Mouse (Mus musculus) kidney, adult 2 months (tissue): ENCODE measurements at regions not wholly inside any gene's neighbourhood (a gene's known extent, or its start where the extent isn't known, plus 50 kb on each side); places are given as distances from the start of the nearest gene placed in this dataset.

Experiments used
- CTCF ChIP-seq: fragments of 200-500 bp; conservative IDR thresholded peaks from 2 replicates; pipeline ENCODE4 v1.5.1; 2011; ENCODE audit warnings: low read depth, mild to moderate bottlenecking, control low read depth, low read length, moderate library complexity, mixed read lengths; ENCODE audit not compliant: insufficient read depth, insufficient read length
- POLR2A ChIP-seq: fragments of 200-500 bp; IDR thresholded peaks from one replicate; pipeline ENCODE4 v1.6.1; 2011; ENCODE audit warnings: low read depth, low read length, control low read depth

DNA sequence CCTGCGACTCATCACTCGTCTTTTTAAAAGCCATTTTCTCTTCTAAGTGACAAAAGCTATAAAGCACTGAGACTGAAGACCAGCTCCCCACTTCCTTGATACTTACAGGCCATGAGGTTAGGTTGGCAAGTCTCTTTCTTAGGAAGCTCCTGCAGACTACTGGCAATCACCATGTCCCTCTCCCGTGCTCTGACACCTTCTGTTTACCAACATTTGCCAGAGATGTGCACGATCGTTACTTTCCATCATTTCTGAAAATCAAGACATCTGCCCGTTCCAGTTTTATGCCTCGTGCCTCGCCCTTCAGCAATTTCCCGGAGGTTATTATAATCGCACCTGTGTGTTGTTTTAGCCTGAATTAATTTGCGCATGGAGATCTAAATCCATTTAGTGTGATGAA, 110.8 kb downstream of the Cdc42ep3 start:
- TF ChIP-seq POLR2A (no peak), CTCF (no peak)
